Mouse (Mus musculus): Measurements from ENCODE around the gene Tapbpl. TPM values are rescaled to one million over a fixed set of nuclear protein-coding genes. Genes with fewer than 3 reads are reported as not detected.

The Tapbpl gene
- polyA plus RNA-seq, 1 experiment from 2014 or later, result 9.6 TPM

- peaks cover 9% of the 10 kb centered on the region; the same call in 1 of the 2 replicates for H3K36me3 ChIP-seq (ENCODE audit: control insufficient read depth, insufficient read depth, low read length)
- H3K4me1 ChIP-seq (ENCODE audit: control insufficient read depth, insufficient read depth, low read length), result peaks cover 12% of the 10 kb centered on the region
- ATAC-seq (ENCODE audit: insufficient read depth, low FRiP score), result no peak
- no peak overlapping the region for H3K4me3 ChIP-seq (replicated peaks; ENCODE audit: low read length)
- H3K27ac ChIP-seq (ENCODE audit: low read length), result no peak overlapping the region
- no peaks in the 10 kb centered on the region for H3K27me3 ChIP-seq (ENCODE audit: control insufficient read depth, insufficient read depth, low read length)
- H3K4me2 ChIP-seq (ENCODE audit: low read depth, low read length), result no peak overlapping the region
- WGBS, result 35% methylated on average over 1 of the region's 1 CpGs
- H3K9ac ChIP-seq (ENCODE audit: low read length), result no peak overlapping the region
- no peaks in the 10 kb centered on the region for H3K9me3 ChIP-seq (replicated peaks; ENCODE audit: control insufficient read depth, low read length)
These were observed 36.1 kb downstream of the Tapbpl start for GRCm38 (mm10) chr6:125195541-125196075.

GRCm38 (mm10) chr6:125193390-125193789 is 38.3 kb downstream of the Tapbpl start:
- WGBS, result 55% methylated on average over 7 of the region's 7 CpGs
- ATAC-seq (ENCODE audit: insufficient read depth, low FRiP score), result no peak
- peak overlapping the region; percentile 74; the same call in 1 of the 2 replicates for H3K4me2 ChIP-seq (ENCODE audit: low read depth, low read length)
- H3K36me3 ChIP-seq (ENCODE audit: control insufficient read depth, insufficient read depth, low read length), result peaks cover 10% of the 10 kb centered on the region; the same call in 1 of the 2 replicates
- no peak overlapping the region for H3K4me3 ChIP-seq (replicated peaks; ENCODE audit: low read length)
- H3K27ac ChIP-seq (ENCODE audit: low read length), result no peak overlapping the region
- no peaks in the 10 kb centered on the region for H3K27me3 ChIP-seq (ENCODE audit: control insufficient read depth, insufficient read depth, low read length)
- no peak overlapping the region for H3K9ac ChIP-seq (ENCODE audit: low read length)
- H3K9me3 ChIP-seq (replicated peaks; ENCODE audit: control insufficient read depth, low read length), result no peaks in the 10 kb centered on the region
- H3K4me1 ChIP-seq (ENCODE audit: control insufficient read depth, insufficient read depth, low read length), result peaks cover 15% of the 10 kb centered on the region

- H3K27ac ChIP-seq (ENCODE audit: low read length), result peak overlapping the region; percentile 100
- peak overlapping the region; percentile 91 for H3K4me3 ChIP-seq (replicated peaks; ENCODE audit: low read length)
- peaks cover 15% of the 10 kb centered on the region for H3K4me1 ChIP-seq (ENCODE audit: control insufficient read depth, insufficient read depth, low read length)
- H3K9ac ChIP-seq (ENCODE audit: low read length), result peak overlapping the region; percentile 89
- ATAC-seq (ENCODE audit: insufficient read depth, low FRiP score), result no peak
- H3K4me2 ChIP-seq (ENCODE audit: low read depth, low read length), result peak overlapping the region; percentile 74
- no peaks in the 10 kb centered on the region for H3K27me3 ChIP-seq (ENCODE audit: control insufficient read depth, insufficient read depth, low read length)
- no peaks in the 10 kb centered on the region for H3K9me3 ChIP-seq (replicated peaks; ENCODE audit: control insufficient read depth, low read length)
- WGBS, result 37% methylated on average over 5 of the region's 5 CpGs
- peaks cover 14% of the 10 kb centered on the region; the same call in 1 of the 2 replicates for H3K36me3 ChIP-seq (ENCODE audit: control insufficient read depth, insufficient read depth, low read length)
These were observed 38.8 kb downstream of the Tapbpl start for GRCm38 (mm10) chr6:125192841-125193240.

GRCm38 (mm10) chr6:125192016-125192714 is 39.5 kb downstream of the Tapbpl start:
- H3K4me2 ChIP-seq (ENCODE audit: low read depth, low read length), result peak overlapping the region; percentile 74
- peaks cover 14% of the 10 kb centered on the region; the same call in 1 of the 2 replicates for H3K36me3 ChIP-seq (ENCODE audit: control insufficient read depth, insufficient read depth, low read length)
- H3K4me1 ChIP-seq (ENCODE audit: control insufficient read depth, insufficient read depth, low read length), result peaks cover 15% of the 10 kb centered on the region
- peak overlapping the region; percentile 91 for H3K4me3 ChIP-seq (replicated peaks; ENCODE audit: low read length)
- H3K9ac ChIP-seq (ENCODE audit: low read length), result peak overlapping the region; percentile 89
- H3K27me3 ChIP-seq (ENCODE audit: control insufficient read depth, insufficient read depth, low read length), result no peaks in the 10 kb centered on the region
- ATAC-seq (ENCODE audit: insufficient read depth, low FRiP score), result peak; percentile 95
- no peaks in the 10 kb centered on the region for H3K9me3 ChIP-seq (replicated peaks; ENCODE audit: control insufficient read depth, low read length)
- peak overlapping the region; percentile 100 for H3K27ac ChIP-seq (ENCODE audit: low read length)
- under 1% methylated on average over 34 of the region's 34 CpGs for WGBS

GRCm38 (mm10) chr6:125191332-125192015 is 40.2 kb downstream of the Tapbpl start, which contains the start of the genes Ncapd2 and Mrpl51:
TSS of gene Ncapd2 (minus strand) at chr6:125191701.
TSS of gene Mrpl51 (plus strand) at chr6:125191801.
- H3K9me3 ChIP-seq (replicated peaks; ENCODE audit: control insufficient read depth, low read length), result no peaks in the 10 kb centered on the region
- H3K4me3 ChIP-seq (replicated peaks; ENCODE audit: low read length), result peak within 1 kb of the TSS; percentile 91
- WGBS, result under 1% methylated on average over 54 of the region's 54 CpGs
- peak within 1 kb of the TSS; percentile 74 for H3K4me2 ChIP-seq (ENCODE audit: low read depth, low read length)
- H3K36me3 ChIP-seq (ENCODE audit: control insufficient read depth, insufficient read depth, low read length), result peaks cover 14% of the 10 kb centered on the region; the same call in 1 of the 2 replicates
- H3K27ac ChIP-seq (ENCODE audit: low read length), result peak within 1 kb of the TSS; percentile 100
- H3K4me1 ChIP-seq (ENCODE audit: control insufficient read depth, insufficient read depth, low read length), result peaks cover 15% of the 10 kb centered on the region
- no peaks in the 10 kb centered on the region for H3K27me3 ChIP-seq (ENCODE audit: control insufficient read depth, insufficient read depth, low read length)
- peak within 1 kb of the TSS; percentile 89 for H3K9ac ChIP-seq (ENCODE audit: low read length)
- ATAC-seq (ENCODE audit: insufficient read depth, low FRiP score), result peak; percentile 97

- ATAC-seq (ENCODE audit: insufficient read depth, low FRiP score), result no peak
- Histone ChIP-seq H3K9me3 (replicated peaks; ENCODE audit: control insufficient read depth, low read length) (no peaks in the 10 kb centered on the region), H3K27me3 (ENCODE audit: control insufficient read depth, insufficient read depth, low read length) (no peaks in the 10 kb centered on the region), H3K36me3 (ENCODE audit: control insufficient read depth, insufficient read depth, low read length) (peaks cover 19% of the 10 kb centered on the region), H3K9ac (ENCODE audit: low read length) (peak overlapping the region; percentile 84), H3K4me2 (ENCODE audit: low read depth, low read length) (peak overlapping the region; percentile 63), H3K27ac (ENCODE audit: low read length) (peak overlapping the region; percentile 86), H3K4me3 (replicated peaks; ENCODE audit: low read length) (peak overlapping the region; percentile 91), H3K4me1 (ENCODE audit: control insufficient read depth, insufficient read depth, low read length) (peaks cover 15% of the 10 kb centered on the region)
These were observed 40.8 kb downstream of the Tapbpl start for GRCm38 (mm10) chr6:125190816-125191215.

GRCm38 (mm10) chr6:125186203-125186602 is 45.5 kb downstream of the Tapbpl start:
- Histone ChIP-seq H3K27me3 (ENCODE audit: control insufficient read depth, insufficient read depth, low read length) (no peaks in the 10 kb centered on the region), H3K4me2 (ENCODE audit: low read depth, low read length) (no peak overlapping the region), H3K4me1 (ENCODE audit: control insufficient read depth, insufficient read depth, low read length) (0 out of 2 replicates have a peak, but pooled peaks cover 5% of the 10 kb centered on the region), H3K27ac (ENCODE audit: low read length) (no peak overlapping the region), H3K36me3 (ENCODE audit: control insufficient read depth, insufficient read depth, low read length) (peaks cover 35% of the 10 kb centered on the region), H3K4me3 (replicated peaks; ENCODE audit: low read length) (no peak overlapping the region), H3K9me3 (replicated peaks; ENCODE audit: control insufficient read depth, low read length) (no peaks in the 10 kb centered on the region), H3K9ac (ENCODE audit: low read length) (no peak overlapping the region)
- no peak for ATAC-seq (ENCODE audit: insufficient read depth, low FRiP score)
- WGBS, result 92% methylated on average over 10 of the region's 10 CpGs

GRCm38 (mm10) chr6:125182133-125182532 is 49.5 kb downstream of the Tapbpl start:
- WGBS, result 82% methylated on average over 5 of the region's 5 CpGs
- no peaks in the 10 kb centered on the region for H3K4me1 ChIP-seq (ENCODE audit: control insufficient read depth, insufficient read depth, low read length)
- no peak overlapping the region for H3K9ac ChIP-seq (ENCODE audit: low read length)
- no peak overlapping the region for H3K4me2 ChIP-seq (ENCODE audit: low read depth, low read length)
- no peaks in the 10 kb centered on the region for H3K27me3 ChIP-seq (ENCODE audit: control insufficient read depth, insufficient read depth, low read length)
- no peaks in the 10 kb centered on the region for H3K9me3 ChIP-seq (replicated peaks; ENCODE audit: control insufficient read depth, low read length)
- ATAC-seq (ENCODE audit: insufficient read depth, low FRiP score), result no peak
- no peak overlapping the region for H3K27ac ChIP-seq (ENCODE audit: low read length)
- H3K36me3 ChIP-seq (ENCODE audit: control insufficient read depth, insufficient read depth, low read length), result peaks cover 65% of the 10 kb centered on the region
- H3K4me3 ChIP-seq (replicated peaks; ENCODE audit: low read length), result no peak overlapping the region

- WGBS, result 93% methylated on average over 7 of the region's 7 CpGs
- H3K4me2 ChIP-seq (ENCODE audit: low read depth, low read length), result no peak overlapping the region
- H3K27ac ChIP-seq (ENCODE audit: low read length), result no peak overlapping the region
- peaks cover 53% of the 10 kb centered on the region for H3K36me3 ChIP-seq (ENCODE audit: control insufficient read depth, insufficient read depth, low read length)
- no peak for ATAC-seq (ENCODE audit: insufficient read depth, low FRiP score)
- no peaks in the 10 kb centered on the region for H3K9me3 ChIP-seq (replicated peaks; ENCODE audit: control insufficient read depth, low read length)
- H3K4me3 ChIP-seq (replicated peaks; ENCODE audit: low read length), result no peak overlapping the region
- no peaks in the 10 kb centered on the region for H3K27me3 ChIP-seq (ENCODE audit: control insufficient read depth, insufficient read depth, low read length)
- H3K9ac ChIP-seq (ENCODE audit: low read length), result no peak overlapping the region
- H3K4me1 ChIP-seq (ENCODE audit: control insufficient read depth, insufficient read depth, low read length), result no peaks in the 10 kb centered on the region
These were observed 52.1 kb downstream of the Tapbpl start for GRCm38 (mm10) chr6:125179601-125180000.

Measured in stomach, embryonic 16.5 days (tissue).